Mouse (Mus musculus): ENCODE results near the gene Sun2.

GRCm38 (mm10) chr15:79677936-79678335 is 64.4 kb downstream of the Sun2 start:
- no peak for TF ChIP-seq CTCF (IDR thresholded peaks at IDR 0.05; ENCODE audit: low read depth, low read length)
- no peak for TF ChIP-seq POLR2A (IDR thresholded peaks at IDR 0.05; ENCODE audit: extremely low read depth, insufficient read depth, low read length)

Measured in liver, adult 2 months (tissue).